ENCODE assay signal across 7 mouse cellular contexts in genomic region chr2:29250263-29251094, GRCm38 (mm10). TPM values are rescaled to one million over a fixed set of nuclear protein-coding genes. Genes with fewer than 3 reads are reported as not detected.
A peak's percentile ranks its signal among the peaks of the same experiment; 100 is the strongest.
DNase-seq lines count a peak whose midpoint lies in the region; ATAC-seq and TF ChIP-seq lines count a peak whose summit lies in the region.

No protein-coding gene starts in this region.

- H3K4me2 ChIP-seq in lung, postnatal 0 days (replicated peaks; ENCODE audit: low read depth, low read length), result peak overlapping the region; percentile 97
- peak overlapping the region; percentile 100 for H3K4me2 ChIP-seq in embryonic facial prominence, embryonic 14.5 days (ENCODE audit: low read depth, low read length)
- H3K4me2 ChIP-seq in intestine, embryonic 15.5 days (replicated peaks), result peak overlapping the region; percentile 98
- H3K4me2 ChIP-seq in neural tube, embryonic 11.5 days (ENCODE audit: low read depth), result peak overlapping the region; percentile 99

- no peak for DNase-seq in lung, postnatal 0 days (ENCODE audit: low spot score)
- no peak for DNase-seq in lung, adult 18-20 months
- peak; percentile 19 for DNase-seq in embryonic facial prominence, embryonic 14.5 days (ENCODE audit: low spot score)
- DNase-seq in neural tube, embryonic 11.5 days (ENCODE audit: low spot score), result peak; percentile 58
- DNase-seq in left cerebral cortex, adult 18-20 months (ENCODE audit: low spot score in 2 of 2), result no peak
- no peak for DNase-seq in spleen, postnatal 4 days (ENCODE audit: low spot score in 2 of 2)

- ATAC-seq in lung, postnatal 0 days, result no peak
- no peak for ATAC-seq in embryonic facial prominence, embryonic 14.5 days (ENCODE audit: low read depth)
- ATAC-seq in intestine, embryonic 15.5 days, result no peak
- no peak for ATAC-seq in neural tube, embryonic 11.5 days (ENCODE audit: insufficient read depth, low FRiP score, low TSS enrichment)

- no peaks in the 10 kb centered on the region for H3K9me3 ChIP-seq in lung, postnatal 0 days (ENCODE audit: low read length)
- no peaks in the 10 kb centered on the region for H3K9me3 ChIP-seq in embryonic facial prominence, embryonic 14.5 days (ENCODE audit: control insufficient read depth, low read length)
- H3K9me3 ChIP-seq in intestine, embryonic 15.5 days, result no peaks in the 10 kb centered on the region
- H3K9me3 ChIP-seq in neural tube, embryonic 11.5 days (ENCODE audit: control insufficient read depth, low read length), result no peaks in the 10 kb centered on the region

- peaks cover 53% of the 10 kb centered on the region for H3K27me3 ChIP-seq in lung, postnatal 0 days (replicated peaks; ENCODE audit: insufficient read depth, low read length)
- peaks cover 88% of the 10 kb centered on the region for H3K27me3 ChIP-seq in embryonic facial prominence, embryonic 14.5 days (replicated peaks; ENCODE audit: control insufficient read depth, insufficient read depth, low read length)
- peaks cover 83% of the 10 kb centered on the region for H3K27me3 ChIP-seq in intestine, embryonic 15.5 days (replicated peaks)
- H3K27me3 ChIP-seq in neural tube, embryonic 11.5 days (ENCODE audit: control insufficient read depth, insufficient read depth, low read length), result peaks cover 48% of the 10 kb centered on the region

- peaks cover 9% of the 10 kb centered on the region for H3K4me1 ChIP-seq in lung, postnatal 0 days (ENCODE audit: insufficient read depth, low read depth, low read length)
- peaks cover 13% of the 10 kb centered on the region for H3K4me1 ChIP-seq in embryonic facial prominence, embryonic 14.5 days (ENCODE audit: control insufficient read depth, insufficient read depth, low read length)
- peaks cover 34% of the 10 kb centered on the region for H3K4me1 ChIP-seq in intestine, embryonic 15.5 days (replicated peaks)
- H3K4me1 ChIP-seq in neural tube, embryonic 11.5 days (ENCODE audit: control insufficient read depth, insufficient read depth, low read length), result peaks cover 28% of the 10 kb centered on the region

- no peak overlapping the region for H3K27ac ChIP-seq in lung, postnatal 0 days (ENCODE audit: low read length)
- no peak overlapping the region for H3K27ac ChIP-seq in embryonic facial prominence, embryonic 14.5 days (replicated peaks; ENCODE audit: low read depth, low read length)
- no peak overlapping the region for H3K27ac ChIP-seq in intestine, embryonic 15.5 days
- no peak overlapping the region for H3K27ac ChIP-seq in neural tube, embryonic 11.5 days (ENCODE audit: low read depth, low read length)

- H3K36me3 ChIP-seq in lung, postnatal 0 days (ENCODE audit: insufficient read depth, low read length), result no peaks in the 10 kb centered on the region
- H3K36me3 ChIP-seq in embryonic facial prominence, embryonic 14.5 days (ENCODE audit: control insufficient read depth, insufficient read depth, low read length), result no peaks in the 10 kb centered on the region
- H3K36me3 ChIP-seq in intestine, embryonic 15.5 days, result no peaks in the 10 kb centered on the region
- H3K36me3 ChIP-seq in neural tube, embryonic 11.5 days (ENCODE audit: control insufficient read depth, insufficient read depth, low read length), result no peaks in the 10 kb centered on the region

- H3K9ac ChIP-seq in lung, postnatal 0 days (replicated peaks; ENCODE audit: low read depth), result no peak overlapping the region
- peak overlapping the region; percentile 36 for H3K9ac ChIP-seq in embryonic facial prominence, embryonic 14.5 days (ENCODE audit: low read depth, low read length)
- H3K9ac ChIP-seq in intestine, embryonic 15.5 days, result no peak overlapping the region
- H3K9ac ChIP-seq in neural tube, embryonic 11.5 days (ENCODE audit: low read length), result peak overlapping the region; percentile 75; the same call in 1 of the 2 replicates

- TF ChIP-seq EP300 in lung, postnatal 0 days (IDR thresholded peaks at IDR 0.05), result no peak

- no peak for TF ChIP-seq CTCF in lung, postnatal 0 days (IDR thresholded peaks at IDR 0.05)

- WGBS in lung, postnatal 0 days, result 2% methylated on average over 44 of the region's 44 CpGs
- WGBS in embryonic facial prominence, embryonic 14.5 days, result under 1% methylated on average over 44 of the region's 44 CpGs
- WGBS in intestine, embryonic 15.5 days, result 1% methylated on average over 44 of the region's 44 CpGs
- under 1% methylated on average over 44 of the region's 44 CpGs for WGBS in neural tube, embryonic 11.5 days

- H3K4me3 ChIP-seq in lung, postnatal 0 days (ENCODE audit: low read depth, low read length), result peak overlapping the region; percentile 70
- peak overlapping the region; percentile 63 for H3K4me3 ChIP-seq in embryonic facial prominence, embryonic 14.5 days (ENCODE audit: low read depth, low read length)
- peak overlapping the region; percentile 60 for H3K4me3 ChIP-seq in intestine, embryonic 15.5 days (replicated peaks)
- peak overlapping the region; percentile 64 for H3K4me3 ChIP-seq in neural tube, embryonic 11.5 days (ENCODE audit: low read depth, low read length)

RNA-seq across cellular contexts. Expression of gene Ntng2, which starts 2.3 kb away (rescaled TPM):
- 1.2 and 1.4 TPM in 2 replicates for polyA plus RNA-seq in lung, postnatal 0 days (2015; fragmentation: Nextera tagmentation; extraction: Ambion mirVana)
- 0.85 and 1.0 TPM in 2 replicates for polyA plus RNA-seq in embryonic facial prominence, embryonic 14.5 days (2014; fragmentation: Nextera tagmentation; extraction: Ambion mirVana)
- polyA plus RNA-seq in intestine, embryonic 15.5 days (2015; fragmentation: Nextera tagmentation; extraction: Ambion mirVana), result 0.10 and 0.26 TPM in 2 replicates
- 3.4 and 3.6 TPM in 2 replicates for polyA plus RNA-seq in neural tube, embryonic 11.5 days (2014; fragmentation: Nextera tagmentation; extraction: Ambion mirVana)
- 10 to 100 TPM; 77.9 to 80.7 TPM for total RNA-seq in left cerebral cortex, adult 18-20 months (2021)

Comparison
In these comparisons a context has a peak if more than half of its experiments do, and no peak if none do; other contexts are left out.
1. DNase-seq: peak in embryonic facial prominence, embryonic 14.5 days (single experiment) and neural tube, embryonic 11.5 days (single experiment); none in lung, postnatal 0 days (single experiment), lung, adult 18-20 months (0 of 2), left cerebral cortex, adult 18-20 months (0 of 2) and spleen, postnatal 4 days (0 of 2).
2. H3K9ac ChIP-seq: peak in embryonic facial prominence, embryonic 14.5 days (single experiment) and neural tube, embryonic 11.5 days (single experiment); none in lung, postnatal 0 days (single experiment) and intestine, embryonic 15.5 days (single experiment).
3. Peak in every context shown above with its lines, with median percentiles within 50 percentile points of each other: H3K4me2 ChIP-seq and H3K4me3 ChIP-seq.